Mouse (Mus musculus) ES-Bruce4 (cell line): ENCODE measurements around the gene Adgrg5. TPM values are rescaled to one million over a fixed set of nuclear protein-coding genes. Genes with fewer than 3 reads are reported as not detected.

Experiments
- H3K27ac ChIP-seq: 2 replicates; pipeline ENCODE4 v1.5.1; 2012; ENCODE audit warnings: low read length, inconsistent platforms; ENCODE audit not compliant: insufficient read depth
- H3K27me3 ChIP-seq: 2 replicates; pipeline ENCODE4 v1.6.1; 2012; ENCODE audit warnings: mild to moderate bottlenecking, low read length, inconsistent platforms; ENCODE audit not compliant: control insufficient read depth, poor library complexity, insufficient read depth, severe bottlenecking
- H3K36me3 ChIP-seq: 2 replicates; pipeline ENCODE4 v1.6.1; 2012; ENCODE audit warnings: inconsistent platforms, mild to moderate bottlenecking, low read length, moderate library complexity; ENCODE audit not compliant: control insufficient read depth, poor library complexity, insufficient read depth, severe bottlenecking
- H3K4me1 ChIP-seq: one replicate; pipeline ENCODE4 v1.8.1; 2011; ENCODE audit warnings: low read length; ENCODE audit not compliant: control insufficient read depth, insufficient read depth
- H3K4me3 ChIP-seq: 2 replicates; pipeline ENCODE4 v1.5.1; 2011; ENCODE audit warnings: low read depth, mild to moderate bottlenecking, low read length
- H3K9ac ChIP-seq: 2 replicates; pipeline ENCODE4 v1.6.1; 2012; ENCODE audit warnings: low read depth, mild to moderate bottlenecking, inconsistent platforms; ENCODE audit not compliant: poor library complexity, severe bottlenecking
- H3K9me3 ChIP-seq: replicated peaks from 2 replicates; pipeline ENCODE4 v1.6.1; 2012; ENCODE audit warnings: mild to moderate bottlenecking, low read length, inconsistent platforms; ENCODE audit not compliant: control insufficient read depth, poor library complexity, insufficient read depth, severe bottlenecking
- CTCF ChIP-seq: IDR thresholded peaks from one replicate; pipeline ENCODE4 v1.8.1; 2011; ENCODE audit warnings: low read depth, low read length
- EP300 ChIP-seq: IDR thresholded peaks from 2 replicates; pipeline ENCODE4 v1.6.1; 2011; ENCODE audit warnings: low read depth, low read length; ENCODE audit not compliant: insufficient read depth
- POLR2A ChIP-seq: IDR thresholded peaks from one replicate; pipeline ENCODE4 v1.8.1; 2011; ENCODE audit warnings: low read length; ENCODE audit not compliant: insufficient read depth
- polyA plus RNA-seq: library from polyadenylated mRNA; stranded (reverse); fragments of >200 nt; gene quantifications from 2 replicates; pipeline ENCODE4 v1.2.4, GENCODE M21; 2011; ENCODE audit warnings: low read depth; ENCODE audit not compliant: missing spikeins, insufficient read depth, insufficient read length

Gene Adgrg5
- 1.0 and 2.6 TPM in 2 replicates for polyA plus RNA-seq

- Histone ChIP-seq H3K36me3 (no peaks in the 10 kb centered on the region), H3K4me1 (peaks cover 3% of the 10 kb centered on the region), H3K9me3 (no peaks in the 10 kb centered on the region), H3K27me3 (no peaks in the 10 kb centered on the region), H3K4me3 (no peak within 1 kb of the TSS), H3K9ac (0 out of 2 replicates have a peak within 1 kb of the TSS, but pooled peaks have one; percentile 5), H3K27ac (peak within 1 kb of the TSS; percentile 60)
- no peak for TF ChIP-seq EP300
- no peak for TF ChIP-seq CTCF
- no peak for TF ChIP-seq POLR2A
Observed at GRCm38 (mm10) chr8:94923405-94923804, at the start of gene Adgrg5. TSS of gene Adgrg5 (plus strand) at chr8:94923694.

- no peaks in the 10 kb centered on the region for H3K27me3 ChIP-seq
- no peak overlapping the region for H3K4me3 ChIP-seq
- no peak overlapping the region for H3K9ac ChIP-seq
- H3K9me3 ChIP-seq, result no peaks in the 10 kb centered on the region
- TF ChIP-seq POLR2A (no peak), CTCF (peak; percentile 92)
- no peak overlapping the region for H3K27ac ChIP-seq
- H3K4me1 ChIP-seq, result peaks cover 3% of the 10 kb centered on the region
- no peaks in the 10 kb centered on the region for H3K36me3 ChIP-seq
Observed at GRCm38 (mm10) chr8:94874358-94874757, 49.1 kb upstream of the Adgrg5 start.

GRCm38 (mm10) chr8:94875096-94875870 lies 48.2 kb upstream of the Adgrg5 start:
- no peak overlapping the region for H3K27ac ChIP-seq
- H3K4me3 ChIP-seq, result peak overlapping the region; percentile 56
- TF ChIP-seq EP300 (no peak), POLR2A (no peak), CTCF (no peak)
- H3K9ac ChIP-seq, result peak overlapping the region; percentile 72
- no peaks in the 10 kb centered on the region for H3K27me3 ChIP-seq
- no peaks in the 10 kb centered on the region for H3K36me3 ChIP-seq
- H3K4me1 ChIP-seq, result peaks cover 3% of the 10 kb centered on the region
- H3K9me3 ChIP-seq, result no peaks in the 10 kb centered on the region

GRCm38 (mm10) chr8:94875871-94876150 lies 47.7 kb upstream of the Adgrg5 start:
- Histone ChIP-seq H3K9me3 (no peaks in the 10 kb centered on the region), H3K4me3 (peak overlapping the region; percentile 56), H3K27ac (no peak overlapping the region), H3K9ac (peak overlapping the region; percentile 72), H3K4me1 (peaks cover 3% of the 10 kb centered on the region), H3K36me3 (no peaks in the 10 kb centered on the region), H3K27me3 (no peaks in the 10 kb centered on the region)
- no peak for TF ChIP-seq CTCF
- TF ChIP-seq POLR2A, result no peak
- TF ChIP-seq EP300, result no peak

GRCm38 (mm10) chr8:94876197-94876730 lies 47.2 kb upstream of the Adgrg5 start, which contains the start of gene Dok4:
TSS of gene Dok4 (minus strand) at chr8:94876330.
- peak within 1 kb of the TSS; percentile 56 for H3K4me3 ChIP-seq
- H3K27ac ChIP-seq, result no peak within 1 kb of the TSS
- no peaks in the 10 kb centered on the region for H3K36me3 ChIP-seq
- TF ChIP-seq POLR2A (no peak), EP300 (no peak), CTCF (no peak)
- H3K4me1 ChIP-seq, result peaks cover 3% of the 10 kb centered on the region
- H3K9me3 ChIP-seq, result no peaks in the 10 kb centered on the region
- H3K27me3 ChIP-seq, result no peaks in the 10 kb centered on the region
- peak within 1 kb of the TSS; percentile 72 for H3K9ac ChIP-seq

- H3K36me3 ChIP-seq, result no peaks in the 10 kb centered on the region
- no peak overlapping the region for H3K27ac ChIP-seq
- no peak overlapping the region for H3K4me3 ChIP-seq
- no peaks in the 10 kb centered on the region for H3K9me3 ChIP-seq
- peaks cover 3% of the 10 kb centered on the region for H3K4me1 ChIP-seq
- no peaks in the 10 kb centered on the region for H3K27me3 ChIP-seq
- TF ChIP-seq CTCF, result no peak
- TF ChIP-seq POLR2A, result no peak
- no peak for TF ChIP-seq EP300
- no peak overlapping the region for H3K9ac ChIP-seq
Observed at GRCm38 (mm10) chr8:94876820-94877219, 46.7 kb upstream of the Adgrg5 start.
